Mouse (Mus musculus): ENCODE results near the gene Prkg1. TPM values are rescaled to one million over a fixed set of nuclear protein-coding genes. Genes with fewer than 3 reads are reported as not detected.
A peak's percentile ranks its signal among the peaks of the same experiment; 100 is the strongest.

Prkg1 gene
- total RNA-seq, 2 experiments from 2014 or later, result 8.2 to 13.4 TPM

GRCm38 (mm10) chr19:30844916-30845315 is 919.9 kb downstream of the Prkg1 start:
- DNase-seq, result no peak

- no peak for DNase-seq
Measured at GRCm38 (mm10) chr19:30843637-30844036, 921.2 kb downstream of the Prkg1 start.

- DNase-seq, result no peak
Measured at GRCm38 (mm10) chr19:30843052-30843564, 921.7 kb downstream of the Prkg1 start.

GRCm38 (mm10) chr19:30842640-30843039 is 922.2 kb downstream of the Prkg1 start:
- no peak for DNase-seq

GRCm38 (mm10) chr19:30833045-30833651 is 931.7 kb downstream of the Prkg1 start:
- DNase-seq, result no peak

- no peak for DNase-seq
Measured at GRCm38 (mm10) chr19:30829231-30829775, 935.5 kb downstream of the Prkg1 start.

- no peak for DNase-seq
Measured at GRCm38 (mm10) chr19:30827820-30828219, 937.0 kb downstream of the Prkg1 start.

GRCm38 (mm10) chr19:30826106-30826505 is 938.7 kb downstream of the Prkg1 start:
- DNase-seq, result no peak

- no peak for DNase-seq
Measured at GRCm38 (mm10) chr19:30815661-30816060, 949.2 kb downstream of the Prkg1 start.

- no peak for DNase-seq
Measured at GRCm38 (mm10) chr19:30806265-30806664, 958.6 kb downstream of the Prkg1 start.

- no peak for DNase-seq
Measured at GRCm38 (mm10) chr19:30780803-30781202, 984.0 kb downstream of the Prkg1 start.

- no peak for DNase-seq
Measured at GRCm38 (mm10) chr19:30768316-30768715, 996.5 kb downstream of the Prkg1 start.

- DNase-seq, result no peak
Measured at GRCm38 (mm10) chr19:30744426-30744825, 1020.4 kb downstream of the Prkg1 start.

GRCm38 (mm10) chr19:30699130-30699529 is 1065.7 kb downstream of the Prkg1 start:
- DNase-seq, result no peak

GRCm38 (mm10) chr19:30691258-30691657 is 1073.6 kb downstream of the Prkg1 start:
- DNase-seq, result no peak

GRCm38 (mm10) chr19:30690691-30691090 is 1074.1 kb downstream of the Prkg1 start:
- DNase-seq, result no peak

GRCm38 (mm10) chr19:30687942-30688341 is 1076.9 kb downstream of the Prkg1 start:
- no peak for DNase-seq

GRCm38 (mm10) chr19:30676308-30676707 is 1088.5 kb downstream of the Prkg1 start:
- DNase-seq, result no peak

- DNase-seq, result peak; percentile 68
Measured at GRCm38 (mm10) chr19:30664269-30664668, 1100.6 kb downstream of the Prkg1 start.

- DNase-seq, result no peak
Measured at GRCm38 (mm10) chr19:30642629-30643170, 1122.1 kb downstream of the Prkg1 start.

- no peak for DNase-seq
Measured at GRCm38 (mm10) chr19:30637471-30637870, 1127.4 kb downstream of the Prkg1 start.

GRCm38 (mm10) chr19:30631051-30631450 is 1133.8 kb downstream of the Prkg1 start:
- DNase-seq, result no peak

- no peak for DNase-seq
Measured at GRCm38 (mm10) chr19:30626036-30626435, 1138.8 kb downstream of the Prkg1 start.

GRCm38 (mm10) chr19:30625391-30625790 is 1139.4 kb downstream of the Prkg1 start:
- DNase-seq, result no peak
